Mouse (Mus musculus): ENCODE results near the gene Adam6a. TPM values are rescaled to one million over a fixed set of nuclear protein-coding genes. Genes with fewer than 3 reads are reported as not detected.
"Not testable (repeated sequence)": the region's sequence is repeated elsewhere in the genome, so short reads cannot be mapped to it uniquely, and the experiment has no call there.

Adam6a gene
- not detected in 2 replicates for polyA plus RNA-seq (2015; fragmentation: Nextera tagmentation; extraction: Ambion mirVana)

GRCm38 (mm10) chr12:113543608-113544007, at the start of gene Adam6a:
Gene Adam6a, plus strand, starts transcription at chr12:113543908.
- H3K27me3 ChIP-seq; H3K36me3 ChIP-seq; ATAC-seq (ENCODE audit: insufficient number of reproducible peaks, low FRiP score, low TSS enrichment, low read depth); H3K4me3 ChIP-seq; H3K4me2 ChIP-seq; H3K27ac ChIP-seq; H3K4me1 ChIP-seq; H3K9me3 ChIP-seq; H3K9ac ChIP-seq: not testable (repeated sequence)
- 74% methylated on average over 1 of the region's 1 CpGs for WGBS

- no peak for ATAC-seq (ENCODE audit: insufficient number of reproducible peaks, low FRiP score, low TSS enrichment, low read depth)
- Histone ChIP-seq H3K27ac (no peak overlapping the region), H3K9ac (no peak overlapping the region), H3K27me3 (no peaks in the 10 kb centered on the region), H3K9me3 (no peaks in the 10 kb centered on the region), H3K4me2 (no peak overlapping the region), H3K36me3 (no peaks in the 10 kb centered on the region), H3K4me1 (no peaks in the 10 kb centered on the region), H3K4me3 (no peak overlapping the region)
- WGBS, result 64% methylated on average over 2 of the region's 2 CpGs
Measured at GRCm38 (mm10) chr12:113525901-113526300, 17.8 kb upstream of the Adam6a start.

GRCm38 (mm10) chr12:113578241-113578640, 34.5 kb downstream of the Adam6a start:
- no peaks in the 10 kb centered on the region for H3K4me1 ChIP-seq
- no peaks in the 10 kb centered on the region for H3K27me3 ChIP-seq
- H3K9ac ChIP-seq, result no peak overlapping the region
- H3K4me2 ChIP-seq, result no peak overlapping the region
- H3K9me3 ChIP-seq, result no peaks in the 10 kb centered on the region
- H3K4me3 ChIP-seq, result no peak overlapping the region
- ATAC-seq (ENCODE audit: insufficient number of reproducible peaks, low FRiP score, low TSS enrichment, low read depth), result no peak
- H3K36me3 ChIP-seq, result no peaks in the 10 kb centered on the region
- 49% methylated on average over 6 of the region's 6 CpGs for WGBS
- no peak overlapping the region for H3K27ac ChIP-seq

- Histone ChIP-seq H3K9ac (no peak overlapping the region), H3K9me3 (no peaks in the 10 kb centered on the region), H3K4me1 (no peaks in the 10 kb centered on the region), H3K4me2 (no peak overlapping the region), H3K4me3 (no peak overlapping the region), H3K27me3 (no peaks in the 10 kb centered on the region), H3K36me3 (no peaks in the 10 kb centered on the region), H3K27ac (no peak overlapping the region)
- no peak for ATAC-seq (ENCODE audit: insufficient number of reproducible peaks, low FRiP score, low TSS enrichment, low read depth)
- 50% methylated on average over 1 of the region's 1 CpGs for WGBS
Measured at GRCm38 (mm10) chr12:113588001-113588400, 44.3 kb downstream of the Adam6a start.

Other genes starting within 250 kb of the Adam6a start
- not detected in 2 replicates for gene Adam6b, start 54.4 kb upstream of the Adam6a start, polyA plus RNA-seq (2015; fragmentation: Nextera tagmentation; extraction: Ambion mirVana)